Mouse (Mus musculus) midbrain, embryonic 14.5 days (tissue): ENCODE data around the gene Ube2h. TPM values are rescaled to one million over a fixed set of nuclear protein-coding genes. Genes with fewer than 3 reads are reported as not detected.
"Not testable (repeated sequence)": the region's sequence is repeated elsewhere in the genome, so short reads cannot be mapped to it uniquely, and the experiment has no call there.

ENCODE experiments used
- ATAC-seq: fragments of 200-750 bp; cut with Nextera tagmentation; 2 replicates; pipeline ENCODE4 v1.8.0; 2017; ENCODE audit warnings: moderate number of reproducible peaks, moderate library complexity; ENCODE audit not compliant: low FRiP score, low TSS enrichment
- DNase-seq: peaks from one replicate; pipeline ENCODE4 v3.0.0-alpha.2; 2015
- H3K27ac ChIP-seq: fragments of 300-500 bp; sonication (generic); replicated peaks from 2 replicates; pipeline ENCODE4 v1.5.1; 2014; ENCODE audit warnings: mild to moderate bottlenecking, low read depth, low read length, moderate library complexity
- H3K27me3 ChIP-seq: fragments of 300-500 bp; sonication (generic); 2 replicates; pipeline ENCODE4 v1.6.1; 2014; ENCODE audit warnings: low read length, control low read depth, mixed read lengths; ENCODE audit not compliant: control insufficient read depth, insufficient read depth
- H3K36me3 ChIP-seq: fragments of 300-500 bp; sonication (generic); 2 replicates; pipeline ENCODE4 v1.6.1; 2014; ENCODE audit warnings: low read length, control low read depth; ENCODE audit not compliant: control insufficient read depth, insufficient read depth
- H3K4me1 ChIP-seq: fragments of 300-500 bp; sonication (generic); 2 replicates; pipeline ENCODE4 v1.6.1; 2014; ENCODE audit warnings: mild to moderate bottlenecking, antibody characterized with exemption, low read length, control low read depth; ENCODE audit not compliant: control insufficient read depth, insufficient read depth
- H3K4me2 ChIP-seq: fragments of 300-500 bp; sonication (generic); 2 replicates; pipeline ENCODE4 v1.6.1; 2014; ENCODE audit warnings: mild to moderate bottlenecking, low read length, moderate library complexity
- H3K4me3 ChIP-seq: fragments of 300-500 bp; sonication (generic); replicated peaks from 2 replicates; pipeline ENCODE4 v1.5.1; 2014; ENCODE audit warnings: low read depth, low read length
- H3K9ac ChIP-seq: fragments of 300-500 bp; sonication (generic); replicated peaks from 2 replicates; pipeline ENCODE4 v1.6.1; 2014; ENCODE audit warnings: mild to moderate bottlenecking, low read length, moderate library complexity
- H3K9me3 ChIP-seq: fragments of 300-500 bp; sonication (generic); 2 replicates; pipeline ENCODE4 v1.6.1; 2016; ENCODE audit warnings: low read length, control low read depth, mixed read lengths; ENCODE audit not compliant: control insufficient read depth
- WGBS: fragments of 180-500 bp; shearing (Covaris S2); extraction: QIAGEN DNeasy Blood & Tissue Kit; methylation state at CpG from one replicate; pipeline ENCODE4 v1.1.7; 2014; 5-methylcytosine and 5-hydroxymethylcytosine counted together
- polyA plus RNA-seq: library from polyadenylated mRNA; unstranded; fragments of >200 nt; fragmentation: Nextera tagmentation; extraction: Ambion mirVana; gene quantifications from 2 replicates; pipeline ENCODE4 v1.2.1, GENCODE M21; 2014

Ube2h gene
- polyA plus RNA-seq, 1 experiment from 2014 or later, result 76.5 TPM

- ATAC-seq, result no peak
- no peaks in the 10 kb centered on the region for H3K4me1 ChIP-seq
- no peak overlapping the region for H3K27ac ChIP-seq
- no peaks in the 10 kb centered on the region for H3K27me3 ChIP-seq
- no peak for DNase-seq
- no peaks in the 10 kb centered on the region for H3K36me3 ChIP-seq
- no peak overlapping the region for H3K4me3 ChIP-seq
- H3K9ac ChIP-seq, result no peak overlapping the region
- WGBS, result 77% methylated on average over 4 of the region's 4 CpGs
- H3K4me2 ChIP-seq, result no peak overlapping the region
- no peaks in the 10 kb centered on the region for H3K9me3 ChIP-seq
Observed at GRCm38 (mm10) chr6:30332262-30332661, 27.9 kb upstream of the Ube2h start.

DNA sequence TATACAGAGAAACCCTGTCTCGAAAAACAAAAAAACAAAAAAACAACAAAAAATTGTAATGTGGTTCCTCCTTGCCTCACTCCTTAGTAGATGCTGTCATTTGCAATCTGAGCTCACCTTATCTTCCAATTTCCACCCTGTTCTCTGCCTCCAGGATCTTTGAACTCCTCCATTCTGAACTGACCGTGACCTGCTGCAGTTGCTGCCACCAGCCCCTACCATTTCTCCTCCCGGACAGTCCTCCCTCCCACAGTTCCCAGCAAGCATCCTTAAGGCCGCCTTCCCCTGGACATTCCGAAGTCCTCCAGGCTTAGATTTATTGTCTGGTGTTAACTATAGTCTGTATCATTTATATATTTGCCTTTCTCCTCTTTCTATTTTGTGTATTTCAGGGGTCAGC is 26.4 kb upstream of the Ube2h start:
- Histone ChIP-seq H3K4me3 (no peak overlapping the region), H3K4me1 (no peaks in the 10 kb centered on the region), H3K4me2 (no peak overlapping the region), H3K9ac (no peak overlapping the region), H3K27me3 (no peaks in the 10 kb centered on the region), H3K9me3 (no peaks in the 10 kb centered on the region), H3K27ac (no peak overlapping the region), H3K36me3 (no peaks in the 10 kb centered on the region)
- no peak for DNase-seq
- no peak for ATAC-seq
- 84% methylated on average over 5 of the region's 5 CpGs for WGBS

- H3K9me3 ChIP-seq, result no peaks in the 10 kb centered on the region
- no peak overlapping the region for H3K4me3 ChIP-seq
- no peaks in the 10 kb centered on the region for H3K36me3 ChIP-seq
- no peaks in the 10 kb centered on the region for H3K4me1 ChIP-seq
- ATAC-seq (no peak), DNase-seq (no peak)
- H3K9ac ChIP-seq, result no peak overlapping the region
- no peak overlapping the region for H3K4me2 ChIP-seq
- WGBS, result 80% methylated on average over 4 of the region's 4 CpGs
- H3K27me3 ChIP-seq, result no peaks in the 10 kb centered on the region
- H3K27ac ChIP-seq, result no peak overlapping the region
Observed at GRCm38 (mm10) chr6:30325932-30326501, 21.7 kb upstream of the Ube2h start.

- H3K4me1 ChIP-seq, result no peaks in the 10 kb centered on the region
- no peak for ATAC-seq
- no peak for DNase-seq
- H3K9ac ChIP-seq, result no peak overlapping the region
- H3K27me3 ChIP-seq, result no peaks in the 10 kb centered on the region
- H3K4me2 ChIP-seq, result no peak overlapping the region
- no peaks in the 10 kb centered on the region for H3K9me3 ChIP-seq
- no peaks in the 10 kb centered on the region for H3K36me3 ChIP-seq
- H3K4me3 ChIP-seq, result no peak overlapping the region
- H3K27ac ChIP-seq, result no peak overlapping the region
- 73% methylated on average over 4 of the region's 4 CpGs for WGBS
Observed at GRCm38 (mm10) chr6:30321002-30321401, 16.7 kb upstream of the Ube2h start.

DNA sequence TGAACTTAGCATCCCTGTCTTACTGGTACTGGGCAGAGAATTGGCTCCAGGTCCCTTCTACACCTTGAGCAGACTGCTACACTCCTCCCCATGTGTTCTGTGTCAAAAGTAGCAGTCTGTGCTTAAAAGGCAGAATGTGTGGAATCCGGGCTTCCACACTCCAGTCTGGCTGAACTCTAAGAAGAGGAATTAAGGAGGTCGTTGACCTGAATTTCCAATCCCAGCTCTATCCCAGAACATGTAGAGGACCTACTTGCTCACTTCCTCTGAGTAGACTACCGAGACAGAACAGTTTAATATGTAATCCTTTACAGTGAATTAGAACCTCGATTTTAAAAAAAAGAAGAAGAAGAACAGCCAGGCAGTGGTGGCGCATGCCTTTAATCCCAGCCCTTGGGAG is 14.9 kb upstream of the Ube2h start:
- WGBS, result 88% methylated on average over 5 of the region's 5 CpGs
- no peaks in the 10 kb centered on the region for H3K4me1 ChIP-seq
- no peaks in the 10 kb centered on the region for H3K9me3 ChIP-seq
- no peak overlapping the region for H3K27ac ChIP-seq
- no peaks in the 10 kb centered on the region for H3K27me3 ChIP-seq
- no peak overlapping the region for H3K4me2 ChIP-seq
- ATAC-seq (no peak), DNase-seq (no peak)
- no peak overlapping the region for H3K4me3 ChIP-seq
- no peaks in the 10 kb centered on the region for H3K36me3 ChIP-seq
- no peak overlapping the region for H3K9ac ChIP-seq

DNA sequence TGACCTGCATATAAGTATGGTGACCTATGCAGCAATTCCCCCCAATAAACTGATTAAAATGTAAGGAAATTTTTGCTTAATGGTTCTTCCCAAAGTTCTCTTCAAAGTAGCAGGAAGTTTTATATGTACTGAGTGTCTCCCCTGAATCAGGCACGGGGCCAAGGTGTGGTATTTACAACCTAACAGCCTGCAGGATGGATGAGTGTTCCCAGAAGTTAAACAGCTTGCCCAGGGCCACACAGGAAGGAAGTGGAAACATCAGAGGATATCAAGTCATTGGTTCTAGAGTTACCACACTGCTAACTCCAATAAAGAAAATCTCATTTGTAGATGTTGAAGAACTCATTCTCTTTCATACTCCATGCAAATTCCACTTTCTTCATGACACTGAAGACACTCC is 7.7 kb upstream of the Ube2h start:
- ATAC-seq (no peak), DNase-seq (no peak)
- H3K9me3 ChIP-seq, result 0 out of 2 replicates have a peak, but pooled peaks cover 4% of the 10 kb centered on the region
- H3K4me1 ChIP-seq, result no peaks in the 10 kb centered on the region
- H3K27ac ChIP-seq, result no peak overlapping the region
- H3K27me3 ChIP-seq, result no peaks in the 10 kb centered on the region
- no peak overlapping the region for H3K4me3 ChIP-seq
- H3K4me2 ChIP-seq, result no peak overlapping the region
- H3K36me3 ChIP-seq, result no peaks in the 10 kb centered on the region
- 77% methylated on average over 1 of the region's 1 CpGs for WGBS
- no peak overlapping the region for H3K9ac ChIP-seq

DNA sequence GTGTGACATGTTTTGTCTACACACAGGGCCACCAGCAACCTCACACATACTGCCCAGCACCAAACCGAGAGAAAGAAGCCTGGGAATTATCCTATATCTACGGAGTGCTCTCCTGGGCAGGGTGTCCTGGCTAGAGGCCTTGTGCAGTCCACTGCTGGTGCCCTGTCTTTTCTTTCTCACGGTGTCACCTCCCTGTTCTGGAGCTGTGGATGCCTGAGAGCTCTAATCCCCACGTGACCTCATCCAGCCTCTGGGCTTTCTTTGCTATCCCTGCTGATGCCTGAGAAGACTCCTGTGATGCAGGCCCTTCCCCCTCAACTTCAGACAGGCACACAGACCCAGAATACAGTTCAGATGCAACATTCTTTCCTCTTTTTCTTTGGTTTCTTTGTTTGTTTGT is 4.4 kb upstream of the Ube2h start:
- Histone ChIP-seq H3K9ac (no peak overlapping the region), H3K27ac (no peak overlapping the region), H3K27me3 (no peaks in the 10 kb centered on the region), H3K4me1 (0 out of 2 replicates have a peak, but pooled peaks cover 5% of the 10 kb centered on the region), H3K4me2 (no peak overlapping the region), H3K36me3 (no peaks in the 10 kb centered on the region), H3K4me3 (no peak overlapping the region), H3K9me3 (0 out of 2 replicates have a peak, but pooled peaks cover under 1% of the 10 kb centered on the region)
- peak; percentile 20 for DNase-seq
- no peak for ATAC-seq
- 20% methylated on average over 4 of the region's 4 CpGs for WGBS

- ATAC-seq (no peak), DNase-seq (no peak)
- no peaks in the 10 kb centered on the region for H3K9me3 ChIP-seq
- no peaks in the 10 kb centered on the region for H3K27me3 ChIP-seq
- H3K27ac ChIP-seq, result no peak overlapping the region
- 78% methylated on average over 9 of the region's 9 CpGs for WGBS
- no peak overlapping the region for H3K9ac ChIP-seq
- H3K4me3 ChIP-seq, result no peak overlapping the region
- 0 out of 2 replicates have a peak, but pooled peaks cover 5% of the 10 kb centered on the region for H3K4me1 ChIP-seq
- H3K36me3 ChIP-seq, result no peaks in the 10 kb centered on the region
- no peak overlapping the region for H3K4me2 ChIP-seq
Observed at GRCm38 (mm10) chr6:30307691-30308090, 3.4 kb upstream of the Ube2h start.

GRCm38 (mm10) chr6:30303771-30304398 is 454 bp downstream of the Ube2h start:
- H3K36me3 ChIP-seq, result not testable (repeated sequence)
- peak; percentile 66 for DNase-seq

More at GRCm38 (mm10) chr6:30303771-30304398, 454 bp downstream of the Ube2h start:
- ATAC-seq, H3K9me3 ChIP-seq, H3K27me3 ChIP-seq: not testable (repeated sequence)
- H3K27ac ChIP-seq, result peak overlapping the region; percentile 93
- WGBS, result under 1% methylated on average over 41 of the region's 66 CpGs
- H3K4me2 ChIP-seq, result peak overlapping the region; percentile 95
- peak overlapping the region; percentile 85 for H3K9ac ChIP-seq
- H3K4me3 ChIP-seq, result peak overlapping the region; percentile 78
- peaks cover 27% of the 10 kb centered on the region for H3K4me1 ChIP-seq
